Mouse (Mus musculus) neural tube, embryonic 14.5 days (tissue): ENCODE data around the gene Cln5. TPM values are rescaled to one million over a fixed set of nuclear protein-coding genes. Genes with fewer than 3 reads are reported as not detected.
A peak's percentile ranks its signal among the peaks of the same experiment; 100 is the strongest.

ENCODE experiments used
- ATAC-seq: fragments of 200-750 bp; cut with Nextera tagmentation; 2 replicates; pipeline ENCODE4 v1.8.0; 2017; ENCODE audit warnings: low read depth, mild to moderate bottlenecking, moderate TSS enrichment, moderate library complexity
- H3K27ac ChIP-seq: fragments of 300-500 bp; sonication (generic); 2 replicates; pipeline ENCODE4 v1.5.1; 2014; ENCODE audit warnings: low read depth, mild to moderate bottlenecking, control low read depth, low read length, moderate library complexity, mixed read lengths
- H3K27me3 ChIP-seq: fragments of 300-500 bp; sonication (generic); 2 replicates; pipeline ENCODE4 v1.6.1; 2014; ENCODE audit warnings: low read length; ENCODE audit not compliant: control insufficient read depth, insufficient read depth
- H3K36me3 ChIP-seq: fragments of 300-500 bp; sonication (generic); 2 replicates; pipeline ENCODE4 v1.6.1; 2014; ENCODE audit warnings: low read length, mixed read lengths; ENCODE audit not compliant: control insufficient read depth, insufficient read depth
- H3K4me1 ChIP-seq: fragments of 300-500 bp; sonication (generic); 2 replicates; pipeline ENCODE4 v1.6.1; 2014; ENCODE audit warnings: low read length; ENCODE audit not compliant: control insufficient read depth, insufficient read depth
- H3K4me2 ChIP-seq: fragments of 300-500 bp; sonication (generic); 2 replicates; pipeline ENCODE4 v1.6.1; 2014; ENCODE audit warnings: mild to moderate bottlenecking, low read depth, low read length, control low read depth
- H3K4me3 ChIP-seq: fragments of 300-500 bp; sonication (generic); 2 replicates; pipeline ENCODE4 v1.5.1; 2014; ENCODE audit warnings: low read depth, low read length, control low read depth, mixed read lengths
- H3K9ac ChIP-seq: fragments of 300-500 bp; sonication (generic); replicated peaks from 2 replicates; pipeline ENCODE4 v1.6.1; 2014; ENCODE audit warnings: low read depth, mild to moderate bottlenecking, control low read depth, low read length, mixed read lengths
- H3K9me3 ChIP-seq: fragments of 300-500 bp; sonication (generic); 2 replicates; pipeline ENCODE4 v1.6.1; 2016; ENCODE audit warnings: low read length; ENCODE audit not compliant: control insufficient read depth
- WGBS: fragments of 180-500 bp; shearing (Covaris S2); extraction: QIAGEN DNeasy Blood & Tissue Kit; methylation state at CpG from one replicate; pipeline ENCODE4 v1.1.7; 2014; 5-methylcytosine and 5-hydroxymethylcytosine counted together
- polyA plus RNA-seq: library from polyadenylated mRNA; unstranded; fragments of >200 nt; fragmentation: Nextera tagmentation; extraction: Ambion mirVana; gene quantifications from 2 replicates; pipeline ENCODE4 v1.2.1, GENCODE M21; 2014

The Cln5 gene
- polyA plus RNA-seq, result 10.6 and 15.0 TPM in 2 replicates

DNA sequence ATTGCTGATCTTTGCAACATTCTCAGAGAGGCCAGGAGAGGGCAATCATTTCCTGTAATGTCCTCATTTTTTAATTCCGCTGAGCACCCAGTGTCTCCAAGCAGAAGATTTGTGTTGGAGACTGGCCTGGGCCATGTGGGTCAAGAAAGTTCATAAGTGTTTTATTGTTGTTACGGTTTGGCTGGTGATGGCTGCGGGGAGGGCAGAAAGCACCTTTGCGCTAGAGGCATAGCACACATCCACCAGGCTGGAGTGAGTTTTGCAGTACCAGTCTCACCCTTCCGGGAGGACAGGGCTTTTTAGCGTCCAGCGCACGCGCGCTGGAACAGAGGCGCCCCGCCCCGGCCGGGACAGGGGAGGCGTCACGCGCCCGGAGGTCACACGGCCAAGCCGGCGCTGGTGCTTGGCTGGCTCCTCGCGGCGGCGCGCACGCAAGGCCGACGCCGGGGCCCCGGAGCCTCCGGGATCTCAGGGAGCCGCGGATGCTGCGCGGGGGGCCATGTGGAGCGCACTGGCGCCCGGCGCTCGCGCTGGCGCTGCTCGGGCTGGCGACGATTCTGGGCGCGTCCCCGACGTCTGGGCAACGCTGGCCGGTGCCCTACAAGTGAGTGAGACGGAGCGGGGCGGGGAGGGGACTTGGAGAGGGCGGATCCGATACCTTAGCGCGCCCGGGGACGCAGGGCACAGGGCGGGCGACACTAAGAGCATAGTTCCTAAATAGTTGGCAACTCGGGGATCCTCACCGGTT is at the start of gene Cln5:
Cln5 (plus strand) TSS at position 353 of the 748 bp plus-strand sequence.
- peak within 1 kb of the TSS; percentile 36 for H3K27ac ChIP-seq
- H3K27me3 ChIP-seq, result no peaks in the 10 kb centered on the region
- H3K9me3 ChIP-seq, result no peaks in the 10 kb centered on the region
- ATAC-seq, result peak; percentile 97
- H3K9ac ChIP-seq, result peak within 1 kb of the TSS; percentile 67
- H3K4me1 ChIP-seq, result peaks cover 9% of the 10 kb centered on the region; the same call in 1 of the 2 replicates
- peak within 1 kb of the TSS; percentile 66 for H3K4me3 ChIP-seq
- H3K36me3 ChIP-seq, result no peaks in the 10 kb centered on the region
- H3K4me2 ChIP-seq, result peak within 1 kb of the TSS; percentile 64
- WGBS, result under 1% methylated on average over 65 of the region's 65 CpGs

DNA sequence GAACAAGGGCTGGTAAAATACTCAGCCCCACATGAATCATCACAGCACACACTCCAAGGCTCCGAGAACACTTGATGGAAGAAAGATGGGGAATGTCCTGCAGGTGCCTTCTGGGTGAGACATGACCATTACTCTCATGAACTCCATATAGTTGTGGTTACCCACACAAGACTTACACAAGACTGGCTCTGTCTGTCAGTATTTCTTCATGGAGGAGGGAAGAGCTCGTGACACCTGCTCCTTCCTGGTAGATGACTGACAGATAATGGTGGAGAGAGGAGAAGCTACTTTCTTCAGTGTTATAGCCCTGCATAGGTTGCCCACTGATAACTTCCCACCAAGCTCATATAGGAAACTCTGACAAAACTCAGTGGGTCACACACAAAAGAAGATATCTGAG is 40.8 kb upstream of the Cln5 start:
- Histone ChIP-seq H3K27me3 (no peaks in the 10 kb centered on the region), H3K9me3 (no peaks in the 10 kb centered on the region), H3K27ac (no peak overlapping the region), H3K4me3 (no peak overlapping the region), H3K9ac (no peak overlapping the region), H3K36me3 (no peaks in the 10 kb centered on the region), H3K4me1 (no peaks in the 10 kb centered on the region), H3K4me2 (no peak overlapping the region)
- WGBS, result 81% methylated on average over 2 of the region's 2 CpGs
- no peak for ATAC-seq

DNA sequence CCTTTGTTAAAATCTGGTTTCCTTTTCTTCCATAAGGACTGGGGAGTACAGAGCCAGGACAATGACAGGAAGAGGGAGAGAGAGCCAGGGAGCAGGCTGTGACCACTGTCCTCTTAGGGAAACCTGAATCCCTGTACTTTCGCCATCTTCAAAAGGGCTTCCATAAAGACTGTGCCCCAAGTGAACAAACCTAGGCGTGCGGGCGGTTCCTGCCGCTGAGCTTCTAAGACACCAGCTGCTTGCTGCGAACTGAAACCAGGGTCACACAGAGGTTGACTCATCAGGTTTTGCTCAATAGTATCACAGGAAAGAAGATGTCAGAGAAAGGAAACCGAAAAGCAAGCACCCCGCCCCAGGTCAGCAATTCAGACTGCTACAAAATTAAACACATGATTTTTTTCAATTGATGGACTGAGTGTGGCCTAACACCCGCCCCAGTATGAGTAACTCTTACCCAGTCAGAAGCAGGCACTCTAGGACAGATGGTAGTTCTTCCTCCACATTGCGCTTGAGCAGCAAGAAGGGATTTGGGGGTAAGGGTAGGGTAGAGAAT is 36.7 kb upstream of the Cln5 start:
- no peaks in the 10 kb centered on the region for H3K4me1 ChIP-seq
- no peak overlapping the region for H3K9ac ChIP-seq
- no peaks in the 10 kb centered on the region for H3K36me3 ChIP-seq
- H3K4me2 ChIP-seq, result no peak overlapping the region
- H3K27ac ChIP-seq, result no peak overlapping the region
- no peak for ATAC-seq
- H3K4me3 ChIP-seq, result no peak overlapping the region
- 80% methylated on average over 10 of the region's 10 CpGs for WGBS
- no peaks in the 10 kb centered on the region for H3K27me3 ChIP-seq
- no peaks in the 10 kb centered on the region for H3K9me3 ChIP-seq

DNA sequence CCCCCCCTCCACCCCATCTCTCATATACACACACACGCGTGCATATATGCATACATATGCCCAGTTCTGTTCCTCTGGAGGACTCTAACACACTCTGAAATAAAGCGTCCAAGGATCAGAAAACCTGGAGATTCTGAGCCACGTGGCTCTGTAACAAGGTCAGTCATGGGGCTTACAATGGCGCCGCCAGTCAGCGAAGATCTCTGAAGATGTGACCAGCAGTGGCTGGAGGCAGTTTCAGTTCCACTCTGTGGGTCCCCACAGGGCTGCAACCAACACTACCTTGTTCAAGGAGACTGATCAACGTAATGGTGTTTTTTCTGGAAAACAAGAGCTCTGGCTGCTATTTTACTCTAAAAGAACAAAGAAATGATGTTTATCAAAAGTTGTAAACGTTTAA is 35.9 kb upstream of the Cln5 start:
- Histone ChIP-seq H3K4me2 (no peak overlapping the region), H3K9ac (no peak overlapping the region), H3K9me3 (no peaks in the 10 kb centered on the region), H3K36me3 (no peaks in the 10 kb centered on the region), H3K27me3 (no peaks in the 10 kb centered on the region), H3K4me1 (no peaks in the 10 kb centered on the region), H3K27ac (no peak overlapping the region), H3K4me3 (no peak overlapping the region)
- no peak for ATAC-seq
- WGBS, result 86% methylated on average over 9 of the region's 9 CpGs

DNA sequence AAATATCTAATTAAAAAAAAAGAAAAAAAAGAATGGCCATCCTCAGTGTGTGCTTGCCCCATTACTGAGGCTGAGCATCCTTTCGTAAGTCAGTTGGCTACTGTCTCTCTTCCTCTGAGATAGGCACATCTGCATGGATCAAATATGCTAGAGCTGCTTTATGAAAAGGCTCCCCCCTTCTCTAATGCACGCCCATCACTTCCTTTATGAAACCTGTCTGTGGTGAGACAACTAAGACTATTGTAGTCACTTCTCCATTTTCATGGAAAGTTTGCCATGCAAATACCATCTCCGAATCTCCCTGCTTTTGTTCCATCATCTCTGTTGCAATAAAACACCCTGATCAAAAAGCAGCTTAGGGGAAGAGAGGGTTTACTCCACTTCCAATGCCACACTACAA is 33.0 kb upstream of the Cln5 start:
- WGBS, result 86% methylated on average over 3 of the region's 3 CpGs
- no peak overlapping the region for H3K9ac ChIP-seq
- H3K27me3 ChIP-seq, result no peaks in the 10 kb centered on the region
- H3K4me2 ChIP-seq, result no peak overlapping the region
- no peak for ATAC-seq
- H3K9me3 ChIP-seq, result no peaks in the 10 kb centered on the region
- no peaks in the 10 kb centered on the region for H3K4me1 ChIP-seq
- no peak overlapping the region for H3K4me3 ChIP-seq
- no peak overlapping the region for H3K27ac ChIP-seq
- H3K36me3 ChIP-seq, result no peaks in the 10 kb centered on the region

DNA sequence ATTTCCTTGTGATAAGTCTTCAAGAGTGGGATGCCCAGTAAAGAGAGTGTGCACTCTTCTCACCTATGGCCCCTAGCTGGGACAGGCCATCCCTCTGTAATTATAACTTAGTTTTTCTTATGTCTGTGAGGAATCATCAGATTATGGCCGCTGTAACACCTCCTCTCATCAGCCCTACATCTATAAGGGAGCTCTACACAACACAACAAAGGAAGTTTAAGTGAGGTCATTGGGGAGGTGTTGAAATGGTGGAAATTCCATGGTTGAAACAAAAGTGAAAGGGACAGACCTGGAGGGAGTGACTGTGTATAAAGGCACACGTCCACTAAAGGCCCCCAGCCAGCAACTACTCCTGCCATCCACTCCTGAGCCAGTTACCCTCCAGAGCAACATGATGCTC is 23.3 kb upstream of the Cln5 start, which contains the start of gene Acod1:
Acod1 (plus strand) TSS at position 301 of the 400 bp plus-strand sequence.
- no peaks in the 10 kb centered on the region for H3K27me3 ChIP-seq
- no peak within 1 kb of the TSS for H3K4me3 ChIP-seq
- WGBS, result 85% methylated on average over 2 of the region's 2 CpGs
- H3K36me3 ChIP-seq, result no peaks in the 10 kb centered on the region
- no peak for ATAC-seq
- H3K9me3 ChIP-seq, result no peaks in the 10 kb centered on the region
- no peak within 1 kb of the TSS for H3K4me2 ChIP-seq
- no peaks in the 10 kb centered on the region for H3K4me1 ChIP-seq
- H3K9ac ChIP-seq, result no peak within 1 kb of the TSS
- no peak within 1 kb of the TSS for H3K27ac ChIP-seq

DNA sequence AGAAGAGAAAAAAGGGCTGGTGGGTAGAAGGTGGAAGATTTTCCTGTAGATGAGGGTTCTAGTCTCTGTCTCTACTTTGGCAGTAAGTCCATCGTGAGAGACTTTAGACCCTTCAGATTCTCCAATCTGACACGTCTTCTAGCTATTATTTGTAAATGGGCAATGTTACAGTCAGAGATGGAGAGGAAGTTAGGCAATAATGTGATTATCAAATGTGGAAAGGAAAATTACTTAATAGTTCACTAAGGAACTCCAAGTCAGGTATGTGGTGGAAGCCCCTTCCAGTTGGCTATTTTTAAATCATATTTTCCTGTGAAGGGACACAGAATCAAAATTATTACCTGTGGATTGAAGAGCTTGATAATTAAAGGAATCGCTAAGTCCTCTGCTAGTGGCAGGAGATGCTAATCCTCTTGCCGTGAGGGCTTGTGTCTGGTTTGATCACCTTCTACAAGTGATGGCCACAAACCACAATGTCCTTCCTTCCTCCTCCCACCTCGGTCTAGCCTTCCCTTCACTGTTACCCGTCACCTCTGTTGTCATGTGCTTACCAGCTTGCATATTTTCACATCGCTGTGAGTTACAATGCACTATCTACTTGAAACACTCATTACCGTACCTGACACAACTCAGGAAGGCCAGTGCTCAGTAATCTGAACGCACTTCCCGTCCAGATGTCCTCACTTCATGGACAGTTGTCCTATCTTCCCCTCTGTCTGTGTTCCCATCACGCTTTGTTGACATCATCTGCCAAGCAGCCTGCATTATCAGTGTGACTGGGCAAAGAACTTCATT is 21.5 kb upstream of the Cln5 start:
- H3K9ac ChIP-seq, result no peak overlapping the region
- H3K4me1 ChIP-seq, result no peaks in the 10 kb centered on the region
- H3K9me3 ChIP-seq, result no peaks in the 10 kb centered on the region
- no peak overlapping the region for H3K27ac ChIP-seq
- H3K27me3 ChIP-seq, result no peaks in the 10 kb centered on the region
- no peak overlapping the region for H3K4me3 ChIP-seq
- ATAC-seq, result no peak
- WGBS, result 91% methylated on average over 11 of the region's 11 CpGs
- H3K4me2 ChIP-seq, result no peak overlapping the region
- H3K36me3 ChIP-seq, result no peaks in the 10 kb centered on the region

DNA sequence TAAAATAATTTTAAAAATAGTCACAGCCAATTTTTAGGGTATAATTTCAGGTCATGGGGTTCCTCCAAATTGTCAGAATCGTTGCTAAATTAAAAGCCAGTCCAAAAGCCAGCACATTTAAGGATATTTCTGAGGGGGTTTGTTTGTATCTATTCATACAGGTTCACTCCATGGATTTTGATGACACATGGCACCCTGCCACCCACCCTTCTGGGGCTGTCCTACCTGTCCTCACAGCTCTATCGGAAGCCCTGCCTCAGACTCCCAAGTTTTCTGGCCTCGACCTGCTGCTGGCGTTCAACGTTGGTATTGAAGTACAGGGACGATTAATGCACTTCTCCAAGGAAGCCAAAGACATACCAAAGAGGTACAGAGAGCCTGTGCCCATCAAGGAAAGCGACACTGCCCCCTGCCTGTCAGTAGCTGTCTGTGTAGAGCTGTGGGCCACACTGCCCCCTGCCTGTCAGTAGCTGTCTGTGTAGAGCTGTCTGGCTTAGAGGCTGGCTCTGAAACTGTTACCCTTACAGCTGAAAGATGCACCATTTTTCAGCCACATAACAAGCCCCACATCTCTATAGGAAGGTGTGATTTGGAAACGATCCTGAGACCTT is 18.8 kb upstream of the Cln5 start:
- Histone ChIP-seq H3K4me2 (no peak overlapping the region), H3K9ac (no peak overlapping the region), H3K9me3 (no peaks in the 10 kb centered on the region), H3K4me1 (no peaks in the 10 kb centered on the region), H3K27ac (no peak overlapping the region), H3K27me3 (no peaks in the 10 kb centered on the region), H3K36me3 (no peaks in the 10 kb centered on the region), H3K4me3 (no peak overlapping the region)
- ATAC-seq, result peak; percentile 60; the same call in 1 of the 2 replicates
- 35% methylated on average over 8 of the region's 8 CpGs for WGBS
